Comparison of ENCODE assay signal across 11 mouse cellular contexts in the genomic region with DNA sequence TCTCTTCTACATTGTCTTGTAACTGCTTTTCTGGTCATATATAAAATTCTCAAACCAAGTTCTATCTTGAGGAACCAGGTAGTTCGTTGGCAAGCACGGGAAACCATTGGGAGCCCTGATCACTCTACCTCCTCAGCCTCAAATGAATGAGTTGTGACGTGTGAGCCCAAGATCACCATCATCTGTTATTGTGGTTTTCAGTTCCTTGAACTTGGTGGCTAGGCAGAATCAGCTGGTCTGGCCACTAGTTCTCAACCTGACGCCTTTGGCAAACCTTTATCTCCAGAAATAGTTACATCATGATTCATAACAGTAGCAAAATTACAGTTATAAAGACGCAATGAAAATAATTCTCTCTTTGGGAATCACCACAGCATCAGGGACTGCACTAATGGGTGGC.
DNase-seq lines count a peak whose midpoint lies in the region; ATAC-seq and TF ChIP-seq lines count a peak whose summit lies in the region.
"Had no signal": no experiment of that assay in that cellular context is flagged by ENCODE, and none has a peak within 500 bp of the region (broad histone marks: within the 10 kb centered on the region; RNA-seq: fewer than 3 reads in every experiment).

No protein-coding gene starts in this region.

- ATAC-seq in Patski = no peak
- ATAC-seq: forebrain, embryonic 15.5 days had no signal

- no peak for TF ChIP-seq CTCF in Patski (IDR thresholded peaks at IDR 0.05)
- no peak for TF ChIP-seq CTCF in layer of hippocampus, adult 2 months (conservative IDR thresholded peaks at IDR 0.05)

- POLR2A ChIA-PET in Patski (lab: Charles Lee) = no interaction called here

- CTCF ChIA-PET in Patski (lab: Charles Lee) = no interaction called here

- H3K27ac ChIP-seq in heart, embryonic 10.5 days = no peak overlapping the region
- H3K27ac ChIP-seq in layer of hippocampus, adult 2 months = no peak overlapping the region
- H3K27ac ChIP-seq: forebrain, embryonic 15.5 days; lung, embryonic 15.5 days had no signal

- 82% methylated on average over 5 of the region's 5 CpGs for WGBS in heart, embryonic 10.5 days

- H3K9me3 ChIP-seq in heart, embryonic 10.5 days = no peaks in the 10 kb centered on the region
- H3K9me3 ChIP-seq: forebrain, embryonic 15.5 days; lung, embryonic 15.5 days had no signal

- in situ Hi-C loops in Patski (cut with MboI; ENCODE audit: low pct_unique_long_range_greater_than_20kb) = no loop called here

- H3K4me1 ChIP-seq in heart, embryonic 10.5 days = no peaks in the 10 kb centered on the region
- H3K4me1 ChIP-seq: forebrain, embryonic 15.5 days; lung, embryonic 15.5 days had no signal

- H3K27me3 ChIP-seq in Patski = no peaks in the 10 kb centered on the region
- no peaks in the 10 kb centered on the region for H3K27me3 ChIP-seq in heart, embryonic 10.5 days (ENCODE audit: insufficient read depth, poor library complexity, severe bottlenecking)
- H3K27me3 ChIP-seq in splenic B cell, adult 2 months (ENCODE audit: control insufficient read depth, insufficient read depth, low read length, poor library complexity, severe bottlenecking) = no peaks in the 10 kb centered on the region
- H3K27me3 ChIP-seq: forebrain, embryonic 15.5 days; lung, embryonic 15.5 days had no signal

- DNase-seq in lung, postnatal 36 days = peak; percentile 44
- DNase-seq in lung, postnatal 14 days = no peak
- peak; percentile 41 for DNase-seq in Patski (ENCODE audit: low read depth, low spot score)
- peak; percentile 58 for DNase-seq in heart, embryonic 10.5 days (ENCODE audit: low spot score)
- peak; percentile 89 for DNase-seq in splenic B cell, adult 2 months (ENCODE audit: low read depth, low spot score)
- DNase-seq in c-Kit-positive CD71-positive TER-119-positive erythroid progenitor cells, embryonic 14.5 days (ENCODE audit: low spot score) = no peak
- no peak for DNase-seq in layer of hippocampus, adult 2 months (ENCODE audit: low spot score in 2 of 2)
- DNase-seq: adrenal gland, postnatal 36 days; cerebellum, adult 11-12 months had no signal

- H3K4me3 ChIP-seq in heart, embryonic 10.5 days = no peak overlapping the region
- H3K4me3 ChIP-seq in layer of hippocampus, adult 2 months = no peak overlapping the region
- H3K4me3 ChIP-seq: forebrain, embryonic 15.5 days; lung, embryonic 15.5 days had no signal

- no peaks in the 10 kb centered on the region for H3K36me3 ChIP-seq in heart, embryonic 10.5 days
- H3K36me3 ChIP-seq in splenic B cell, adult 2 months (ENCODE audit: control insufficient read depth, insufficient read depth, low read length, poor library complexity, severe bottlenecking) = no peaks in the 10 kb centered on the region
- H3K36me3 ChIP-seq: forebrain, embryonic 15.5 days; lung, embryonic 15.5 days had no signal

Comparison
In these comparisons a context has a peak if more than half of its experiments do, and no peak if none do; other contexts are left out.
1. DNase-seq: peak in lung, postnatal 36 days (single experiment), Patski (single experiment), heart, embryonic 10.5 days (single experiment) and splenic B cell, adult 2 months (single experiment); none in lung, postnatal 14 days (single experiment), c-Kit-positive CD71-positive TER-119-positive erythroid progenitor cells, embryonic 14.5 days (single experiment) and layer of hippocampus, adult 2 months (0 of 2).